Mouse (Mus musculus) colon, adult 2 months (tissue): ENCODE results near the gene Ccn5. TPM values are rescaled to one million over a fixed set of nuclear protein-coding genes. Genes with fewer than 3 reads are reported as not detected.

ENCODE experiments used
- polyA plus RNA-seq: library from polyadenylated mRNA; depleted of rRNA; stranded (reverse); fragments of >200 nt; gene quantifications from 2 replicates; pipeline ENCODE4 v1.2.3, GENCODE M21; 2012; rRNA removed

Ccn5 gene
- polyA plus RNA-seq: 0.80 and 2.4 TPM in 2 replicates

GRCm38 (mm10) chr2:163820607-163821006 lies at the start of gene Ccn5:
Gene Ccn5, plus strand, starts transcription at chr2:163820861.

GRCm38 (mm10) chr2:163853461-163853901 lies 32.8 kb downstream of the Ccn5 start, which contains the start of gene Kcnk15:
Gene Kcnk15, plus strand, starts transcription at chr2:163853651.

Other genes starting within 250 kb of the Ccn5 start
- gene Ttpal, start 218.5 kb upstream of the Ccn5 start, polyA plus RNA-seq: 15.5 and 21.1 TPM in 2 replicates
- 179 and 235 TPM in 2 replicates for gene Serinc3, start 175.7 kb upstream of the Ccn5 start, polyA plus RNA-seq
- 95.9 and 103 TPM in 2 replicates for gene Pkig, start 162.5 kb upstream of the Ccn5 start, polyA plus RNA-seq
- 3.3 and 3.9 TPM in 2 replicates for gene Ada, start 70.6 kb upstream of the Ccn5 start, polyA plus RNA-seq
- gene Kcnk15, start 32.8 kb downstream of the Ccn5 start, polyA plus RNA-seq: 0.09 TPM in 1 of 2 replicates, not detected in the other
- gene Rims4, start 97.8 kb downstream of the Ccn5 start, polyA plus RNA-seq: 2.5 and 2.6 TPM in 2 replicates
- gene Ywhab, start 174.1 kb downstream of the Ccn5 start, polyA plus RNA-seq: 28.4 and 34.4 TPM in 2 replicates
- gene Pabpc1l, start 204.6 kb downstream of the Ccn5 start, polyA plus RNA-seq: 0.37 and 0.75 TPM in 2 replicates
- 10.1 and 11.9 TPM in 2 replicates for gene Stk4, start 249.5 kb downstream of the Ccn5 start, polyA plus RNA-seq